Mouse (Mus musculus): ENCODE measurements at regions not wholly inside any gene's neighbourhood (a gene's known extent, or its start where the extent isn't known, plus 50 kb on each side); places are given as distances from the start of the nearest gene placed in this dataset.

DNA sequence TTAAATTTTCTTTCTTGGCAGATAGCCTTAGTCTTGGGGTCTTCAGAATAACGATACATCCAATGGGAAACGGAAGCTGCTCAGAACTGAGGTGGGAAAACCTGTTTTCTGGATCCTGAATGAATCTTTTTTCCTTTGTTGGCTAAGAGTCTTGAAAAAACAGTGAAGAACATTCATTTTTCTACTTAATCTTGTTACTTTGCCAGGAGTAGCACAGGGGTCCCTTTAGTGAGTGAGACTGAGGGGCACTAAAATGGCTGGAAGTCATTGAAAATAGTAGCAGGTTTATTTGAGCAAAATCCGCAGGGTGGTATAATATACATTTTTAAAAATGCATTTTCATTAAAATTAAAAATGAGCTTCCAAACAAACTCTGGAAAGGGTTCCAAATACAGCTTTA lies 442.8 kb downstream of the Gm43517 start:
- Histone ChIP-seq H3K9ac (replicated peaks; ENCODE audit: low read depth, low read length) (no peak overlapping the region), H3K4me2 (replicated peaks; ENCODE audit: low read depth, low read length) (no peak overlapping the region), H3K27ac (ENCODE audit: low read length) (no peak overlapping the region), H3K36me3 (ENCODE audit: control insufficient read depth, insufficient read depth, low read length) (no peaks in the 10 kb centered on the region), H3K9me3 (ENCODE audit: control insufficient read depth, low read depth, low read length) (no peaks in the 10 kb centered on the region), H3K4me1 (ENCODE audit: control insufficient read depth, insufficient read depth, low read length) (no peaks in the 10 kb centered on the region), H3K4me3 (ENCODE audit: low read depth, low read length) (no peak overlapping the region), H3K27me3 (ENCODE audit: control insufficient read depth, insufficient read depth, low read length) (no peaks in the 10 kb centered on the region)
- 86% methylated on average over 3 of the region's 3 CpGs for WGBS
- ATAC-seq (ENCODE audit: insufficient number of reproducible peaks, insufficient read depth, low FRiP score, low read depth): no peak

DNA sequence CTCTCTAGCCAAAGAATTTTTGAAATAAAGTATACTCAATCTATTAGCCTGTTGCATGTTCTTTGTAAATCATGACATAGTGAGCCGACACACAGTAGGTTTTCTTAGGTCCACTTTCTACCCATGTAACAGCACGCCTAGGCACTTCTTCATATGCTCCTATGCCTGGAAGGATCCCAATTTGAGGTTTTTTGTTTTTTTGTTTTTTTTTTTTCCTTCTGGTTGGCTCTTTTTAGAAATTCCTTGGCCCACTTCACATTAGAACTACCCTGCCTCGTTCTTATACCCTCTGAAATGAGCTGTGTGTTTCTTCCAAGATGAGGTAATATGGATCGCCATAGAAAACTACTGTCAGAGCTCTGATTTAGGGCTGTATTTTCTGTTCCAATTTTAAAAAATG lies 443.6 kb downstream of the Gm43517 start:
- Histone ChIP-seq H3K27ac (ENCODE audit: low read length) (no peak overlapping the region), H3K4me2 (replicated peaks; ENCODE audit: low read depth, low read length) (no peak overlapping the region), H3K4me1 (ENCODE audit: control insufficient read depth, insufficient read depth, low read length) (no peaks in the 10 kb centered on the region), H3K36me3 (ENCODE audit: control insufficient read depth, insufficient read depth, low read length) (no peaks in the 10 kb centered on the region), H3K4me3 (ENCODE audit: low read depth, low read length) (no peak overlapping the region), H3K9ac (replicated peaks; ENCODE audit: low read depth, low read length) (no peak overlapping the region), H3K9me3 (ENCODE audit: control insufficient read depth, low read depth, low read length) (no peaks in the 10 kb centered on the region), H3K27me3 (ENCODE audit: control insufficient read depth, insufficient read depth, low read length) (no peaks in the 10 kb centered on the region)
- no peak for ATAC-seq (ENCODE audit: insufficient number of reproducible peaks, insufficient read depth, low FRiP score, low read depth)
- WGBS: 83% methylated on average over 4 of the region's 4 CpGs

DNA sequence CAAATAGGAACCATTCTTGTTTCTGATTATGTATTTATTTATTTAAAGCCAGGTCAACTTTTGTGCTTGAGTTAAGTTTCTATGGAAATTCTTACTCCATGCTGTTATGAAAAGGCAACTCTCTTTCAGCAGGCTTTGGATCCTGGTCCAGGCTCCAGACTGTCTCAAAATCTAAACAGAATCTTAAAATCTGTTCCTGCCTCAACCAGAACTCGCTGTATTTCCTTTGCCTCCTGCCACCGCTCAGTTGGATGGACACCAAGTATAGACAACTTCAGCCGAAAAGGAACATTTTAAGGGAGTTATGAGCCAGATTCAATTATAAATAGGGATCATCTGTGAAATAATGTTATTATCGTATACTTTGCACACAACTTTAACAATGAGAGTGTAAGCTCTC lies 445.7 kb downstream of the Gm43517 start:
- no peak overlapping the region for H3K4me2 ChIP-seq (replicated peaks; ENCODE audit: low read depth, low read length)
- H3K36me3 ChIP-seq (ENCODE audit: control insufficient read depth, insufficient read depth, low read length): no peaks in the 10 kb centered on the region
- H3K27ac ChIP-seq (ENCODE audit: low read length): no peak overlapping the region
- no peak overlapping the region for H3K4me3 ChIP-seq (ENCODE audit: low read depth, low read length)
- no peak for ATAC-seq (ENCODE audit: insufficient number of reproducible peaks, insufficient read depth, low FRiP score, low read depth)
- H3K9ac ChIP-seq (replicated peaks; ENCODE audit: low read depth, low read length): no peak overlapping the region
- 88% methylated on average over 4 of the region's 4 CpGs for WGBS
- no peaks in the 10 kb centered on the region for H3K9me3 ChIP-seq (ENCODE audit: control insufficient read depth, low read depth, low read length)
- H3K27me3 ChIP-seq (ENCODE audit: control insufficient read depth, insufficient read depth, low read length): no peaks in the 10 kb centered on the region
- H3K4me1 ChIP-seq (ENCODE audit: control insufficient read depth, insufficient read depth, low read length): peaks cover 3% of the 10 kb centered on the region; the same call in 1 of the 2 replicates

DNA sequence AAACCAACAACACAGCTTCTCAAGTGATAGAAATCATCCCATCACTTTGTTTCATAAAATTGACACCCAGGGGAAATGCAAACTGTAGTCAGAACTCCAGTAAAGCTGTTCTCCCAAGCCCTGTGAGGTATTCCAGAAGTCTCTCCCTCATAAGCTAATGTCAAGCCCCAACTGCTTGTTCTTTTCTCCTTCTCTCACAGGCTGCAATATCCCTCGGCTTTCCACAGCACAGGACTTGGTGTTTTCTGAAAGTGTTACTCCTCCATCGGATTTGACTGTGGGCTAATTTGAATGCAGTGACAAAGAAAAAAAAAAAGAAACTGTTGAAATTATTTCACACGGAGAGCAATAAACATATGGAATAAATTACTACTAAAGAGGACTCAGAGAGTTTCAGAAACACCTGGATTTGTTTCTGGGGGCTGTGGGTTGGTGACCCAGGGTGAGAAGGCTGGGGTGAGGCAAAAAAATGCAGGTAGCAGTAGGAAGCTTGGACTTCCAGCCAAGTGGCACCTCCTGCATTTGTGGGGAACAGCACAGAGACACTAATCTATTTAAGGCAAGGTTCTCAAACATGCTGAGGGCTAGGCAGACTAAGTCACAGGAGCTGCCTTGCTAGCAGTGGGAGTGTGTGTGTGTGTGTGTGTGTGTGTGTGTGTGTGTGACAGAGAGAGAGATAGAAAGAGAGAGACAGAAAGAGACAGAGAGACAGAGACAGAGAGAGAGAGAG lies 447.3 kb downstream of the Gm43517 start:
- Histone ChIP-seq H3K27ac (ENCODE audit: low read length) (no peak overlapping the region), H3K36me3 (ENCODE audit: control insufficient read depth, insufficient read depth, low read length) (no peaks in the 10 kb centered on the region), H3K4me3 (ENCODE audit: low read depth, low read length) (no peak overlapping the region), H3K4me2 (replicated peaks; ENCODE audit: low read depth, low read length) (no peak overlapping the region), H3K9ac (replicated peaks; ENCODE audit: low read depth, low read length) (no peak overlapping the region), H3K4me1 (ENCODE audit: control insufficient read depth, insufficient read depth, low read length) (peaks cover 3% of the 10 kb centered on the region; the same call in 1 of the 2 replicates), H3K9me3 (ENCODE audit: control insufficient read depth, low read depth, low read length) (no peaks in the 10 kb centered on the region), H3K27me3 (ENCODE audit: control insufficient read depth, insufficient read depth, low read length) (no peaks in the 10 kb centered on the region)
- no peak for ATAC-seq (ENCODE audit: insufficient number of reproducible peaks, insufficient read depth, low FRiP score, low read depth)
- WGBS: 46% methylated on average over 3 of the region's 3 CpGs

DNA sequence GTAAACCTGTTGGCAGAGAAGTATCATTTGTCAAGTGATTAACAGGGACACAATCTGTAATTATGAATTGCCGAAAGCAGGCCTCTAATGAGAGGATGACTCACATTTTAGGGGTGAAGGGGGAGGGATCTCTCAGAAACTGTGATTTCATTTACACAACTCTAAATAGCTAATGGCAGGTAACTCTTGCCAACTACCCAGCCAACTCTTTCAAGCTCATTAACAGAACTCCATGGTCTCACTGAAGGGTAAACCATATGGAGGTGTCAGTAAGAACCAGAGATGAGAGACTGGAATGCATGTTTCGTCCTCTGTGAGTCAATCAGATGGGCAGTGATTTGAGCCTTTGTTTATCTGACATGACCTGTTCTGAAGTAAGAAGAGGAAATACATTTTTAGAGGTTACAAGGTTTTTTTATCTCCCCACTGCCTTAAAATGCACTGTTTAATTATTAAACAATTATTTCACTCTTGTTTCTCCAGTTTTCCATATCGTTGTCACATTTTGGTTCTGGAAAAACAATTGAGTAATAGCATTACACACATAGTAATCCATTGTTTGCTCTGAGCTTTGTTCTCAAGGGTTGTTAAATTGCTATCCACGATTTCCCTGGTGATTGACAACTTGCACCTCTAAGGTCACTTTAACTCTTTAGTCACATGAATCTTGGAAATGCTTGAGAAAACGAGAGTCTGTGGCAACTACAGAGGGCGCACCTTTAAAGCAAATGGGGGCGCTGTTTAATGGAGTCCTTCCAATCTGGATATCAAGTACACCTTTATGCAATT lies 451.5 kb downstream of the Gm43517 start:
- 56% methylated on average over 7 of the region's 7 CpGs for whole genome bisulfite sequencing
- no peak overlapping the region for H3K9ac ChIP-seq (replicated peaks; ENCODE audit: low read depth, low read length)
- H3K4me3 ChIP-seq (ENCODE audit: low read depth, low read length): no peak overlapping the region
- H3K27me3 ChIP-seq (ENCODE audit: control insufficient read depth, insufficient read depth, low read length): no peaks in the 10 kb centered on the region
- H3K9me3 ChIP-seq (ENCODE audit: control insufficient read depth, low read depth, low read length): no peaks in the 10 kb centered on the region
- ATAC-seq (ENCODE audit: insufficient number of reproducible peaks, insufficient read depth, low FRiP score, low read depth): no peak
- no peak overlapping the region for H3K27ac ChIP-seq (ENCODE audit: low read length)
- no peaks in the 10 kb centered on the region for H3K36me3 ChIP-seq (ENCODE audit: control insufficient read depth, insufficient read depth, low read length)
- H3K4me1 ChIP-seq (ENCODE audit: control insufficient read depth, insufficient read depth, low read length): peaks cover 3% of the 10 kb centered on the region; the same call in 1 of the 2 replicates
- no peak overlapping the region for H3K4me2 ChIP-seq (replicated peaks; ENCODE audit: low read depth, low read length)

DNA sequence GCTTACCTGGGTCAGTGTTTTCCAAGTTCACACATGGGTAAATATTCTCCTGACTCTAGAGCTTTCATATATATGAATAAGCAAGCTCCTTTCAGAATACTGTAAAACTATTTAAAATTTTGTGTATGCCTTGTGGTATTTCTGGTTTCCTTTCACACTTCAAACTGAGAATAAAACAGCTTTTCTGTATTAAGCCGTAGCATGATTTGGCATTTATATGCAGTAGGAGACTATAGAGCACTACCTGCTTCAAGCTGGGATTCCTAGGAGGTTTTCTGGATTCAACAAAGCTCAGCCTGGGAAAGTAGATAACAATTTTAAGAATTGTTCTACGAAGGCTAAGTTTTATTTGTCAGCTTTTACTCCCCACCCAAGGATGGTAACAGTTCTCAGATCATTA lies 500.5 kb downstream of the Gm43517 start:
- no peak overlapping the region for H3K4me3 ChIP-seq (ENCODE audit: low read depth, low read length)
- no peak overlapping the region for H3K9ac ChIP-seq (replicated peaks; ENCODE audit: low read depth, low read length)
- WGBS: 80% methylated on average over 2 of the region's 2 CpGs
- H3K36me3 ChIP-seq (ENCODE audit: control insufficient read depth, insufficient read depth, low read length): no peaks in the 10 kb centered on the region
- ATAC-seq (ENCODE audit: insufficient number of reproducible peaks, insufficient read depth, low FRiP score, low read depth): no peak
- H3K4me1 ChIP-seq (ENCODE audit: control insufficient read depth, insufficient read depth, low read length): no peaks in the 10 kb centered on the region
- no peaks in the 10 kb centered on the region for H3K9me3 ChIP-seq (ENCODE audit: control insufficient read depth, low read depth, low read length)
- H3K27ac ChIP-seq (ENCODE audit: low read length): no peak overlapping the region
- no peak overlapping the region for H3K4me2 ChIP-seq (replicated peaks; ENCODE audit: low read depth, low read length)
- H3K27me3 ChIP-seq (ENCODE audit: control insufficient read depth, insufficient read depth, low read length): no peaks in the 10 kb centered on the region

DNA sequence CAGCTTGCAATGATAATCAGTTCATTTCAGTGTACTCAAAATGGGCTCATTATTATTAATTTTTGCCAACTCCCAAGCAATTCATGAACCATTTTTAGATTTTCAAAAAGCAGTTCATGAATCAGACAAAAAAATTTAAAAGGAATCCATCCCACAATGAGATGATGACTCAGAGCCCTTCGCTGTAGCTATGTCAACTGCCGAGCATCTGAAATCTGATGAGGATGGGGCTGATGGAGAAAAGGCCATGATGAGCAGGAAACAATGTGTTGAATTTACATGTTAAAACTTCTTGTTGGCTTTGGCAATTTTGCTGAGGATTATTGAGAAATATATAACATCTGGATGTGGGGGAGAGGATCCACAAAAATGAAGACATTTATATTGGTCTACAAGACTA lies 502.3 kb downstream of the Gm43517 start:
- no peaks in the 10 kb centered on the region for H3K9me3 ChIP-seq (ENCODE audit: control insufficient read depth, low read depth, low read length)
- ATAC-seq (ENCODE audit: insufficient number of reproducible peaks, insufficient read depth, low FRiP score, low read depth): no peak
- no peak overlapping the region for H3K4me2 ChIP-seq (replicated peaks; ENCODE audit: low read depth, low read length)
- 85% methylated on average over 2 of the region's 2 CpGs for WGBS
- no peaks in the 10 kb centered on the region for H3K27me3 ChIP-seq (ENCODE audit: control insufficient read depth, insufficient read depth, low read length)
- no peak overlapping the region for H3K9ac ChIP-seq (replicated peaks; ENCODE audit: low read depth, low read length)
- no peaks in the 10 kb centered on the region for H3K36me3 ChIP-seq (ENCODE audit: control insufficient read depth, insufficient read depth, low read length)
- H3K27ac ChIP-seq (ENCODE audit: low read length): no peak overlapping the region
- H3K4me3 ChIP-seq (ENCODE audit: low read depth, low read length): no peak overlapping the region
- no peaks in the 10 kb centered on the region for H3K4me1 ChIP-seq (ENCODE audit: control insufficient read depth, insufficient read depth, low read length)

DNA sequence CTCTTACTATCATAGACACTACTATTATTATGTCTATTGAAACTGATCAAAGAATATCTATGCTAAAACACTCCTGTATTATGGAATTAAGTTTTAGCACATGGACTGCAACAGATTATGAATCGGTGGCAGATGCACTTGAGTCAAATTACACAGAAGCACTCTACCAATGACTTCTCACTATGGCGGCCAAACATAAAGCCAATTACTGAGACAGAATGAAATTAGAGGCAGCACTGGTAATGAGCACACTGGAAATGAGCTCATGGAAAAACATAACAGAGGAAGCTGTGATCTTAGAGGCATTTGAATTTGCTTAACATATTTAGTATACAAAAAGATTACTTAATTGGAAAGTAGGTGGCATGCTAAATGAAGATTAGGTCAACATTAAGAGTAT lies 512.8 kb downstream of the Gm43517 start:
- WGBS: 88% methylated on average over 2 of the region's 2 CpGs
- H3K9ac ChIP-seq (replicated peaks; ENCODE audit: low read depth, low read length): no peak overlapping the region
- no peak overlapping the region for H3K27ac ChIP-seq (ENCODE audit: low read length)

More for the DNA sequence above, 512.8 kb downstream of the Gm43517 start:
- Histone ChIP-seq H3K4me3 (ENCODE audit: low read depth, low read length) (no peak overlapping the region), H3K4me2 (replicated peaks; ENCODE audit: low read depth, low read length) (no peak overlapping the region), H3K9me3 (ENCODE audit: control insufficient read depth, low read depth, low read length) (no peaks in the 10 kb centered on the region), H3K27me3 (ENCODE audit: control insufficient read depth, insufficient read depth, low read length) (no peaks in the 10 kb centered on the region), H3K4me1 (ENCODE audit: control insufficient read depth, insufficient read depth, low read length) (no peaks in the 10 kb centered on the region), H3K36me3 (ENCODE audit: control insufficient read depth, insufficient read depth, low read length) (no peaks in the 10 kb centered on the region)
- no peak for ATAC-seq (ENCODE audit: insufficient number of reproducible peaks, insufficient read depth, low FRiP score, low read depth)
